Mouse (Mus musculus) stomach, postnatal 0 days (tissue): ENCODE data around the gene Mkrn3.

ENCODE experiments used
- CTCF ChIP-seq: IDR thresholded peaks from 2 replicates; pipeline ENCODE4 v1.5.1; 2016; ENCODE audit warnings: antibody characterized with exemption, low read depth, mild to moderate bottlenecking, moderate library complexity
- EP300 ChIP-seq: optimal IDR thresholded peaks from 2 replicates; pipeline ENCODE3; 2016; ENCODE audit warnings: antibody characterized with exemption

GRCm38 (mm10) chr7:62382391-62382790 lies 37.5 kb downstream of the Mkrn3 start:
- TF ChIP-seq CTCF (peak; percentile 80), EP300 (no peak)
